Mouse (Mus musculus): ENCODE results near the gene Kat7.

GRCm38 (mm10) chr11:95254165-95254564 is 55.9 kb downstream of the Kat7 start:
- TF ChIP-seq POLR2A (IDR thresholded peaks at IDR 0.05; ENCODE audit: control insufficient read depth, extremely low read depth, insufficient read depth, low read length, poor library complexity) = no peak
- TF ChIP-seq CTCF (IDR thresholded peaks at IDR 0.05; ENCODE audit: borderline replicate concordance, control insufficient read depth, extremely low read depth, insufficient read depth, low read length, poor library complexity) = no peak

All from thymus, adult 2 months (tissue).